Mouse (Mus musculus): Measurements from ENCODE around the gene Ndel1. TPM values are rescaled to one million over a fixed set of nuclear protein-coding genes. Genes with fewer than 3 reads are reported as not detected.

Gene Ndel1
- polyA plus RNA-seq, 1 experiment = 27.9 TPM

DNA sequence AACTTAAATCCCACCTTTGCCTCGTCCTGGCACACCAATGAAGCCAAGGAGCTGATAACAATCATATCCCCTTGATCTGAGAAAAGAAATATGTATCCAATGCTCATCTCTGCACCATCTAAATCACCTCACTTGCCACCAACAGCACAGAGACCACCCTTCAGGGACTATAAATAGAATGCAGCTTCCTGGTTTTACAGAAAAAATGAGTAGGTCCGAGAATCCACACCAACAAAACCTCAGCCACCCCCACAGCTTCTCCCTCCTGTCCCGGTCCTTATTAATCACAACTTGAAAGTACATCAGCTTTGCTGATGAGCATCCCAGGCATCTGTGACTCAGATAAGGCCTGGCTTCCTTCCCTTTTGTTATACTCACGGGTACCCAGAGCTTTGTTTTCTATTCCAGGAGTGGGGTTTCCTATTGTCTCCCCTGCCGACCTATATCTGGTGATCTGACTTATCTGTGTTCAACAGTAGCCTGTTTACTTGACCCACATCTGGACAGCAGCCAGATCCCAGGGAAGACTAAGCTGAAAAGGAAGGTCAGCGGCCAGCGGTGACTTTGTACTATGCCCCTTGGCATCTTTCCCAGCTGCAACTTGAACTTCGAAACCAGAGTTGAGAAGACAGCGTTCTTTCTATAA is 7.0 kb downstream of the Ndel1 start:
- Histone ChIP-seq H3K27me3 (ENCODE audit: control insufficient read depth, insufficient read depth, insufficient read length) (no peaks in the 10 kb centered on the region), H3K79me2 (ENCODE audit: control insufficient read depth, insufficient read depth) (no peaks in the 10 kb centered on the region), H3K4me3 (ENCODE audit: insufficient read depth, poor library complexity, severe bottlenecking) (no peak overlapping the region), H3K36me3 (ENCODE audit: control insufficient read depth, insufficient read depth) (no peaks in the 10 kb centered on the region), H3K79me3 (ENCODE audit: low read depth) (no peaks in the 10 kb centered on the region), H3ac (ENCODE audit: control insufficient read depth, insufficient read length, low read depth) (no peak overlapping the region)
- TF ChIP-seq CEBPB (IDR thresholded peaks at IDR 0.05; ENCODE audit: low read depth) (no peak), MYOD1 (IDR thresholded peaks at IDR 0.05; ENCODE audit: control insufficient read depth, insufficient read length, low read depth) (no peak), MYOG (IDR thresholded peaks at IDR 0.05; ENCODE audit: control insufficient read depth, extremely low read depth, insufficient read length) (no peak), MAX (IDR thresholded peaks at IDR 0.05) (no peak), FOSL1 (IDR thresholded peaks at IDR 0.05; ENCODE audit: insufficient read depth, low read length, poor library complexity, severe bottlenecking) (no peak), USF1 (IDR thresholded peaks at IDR 0.05; ENCODE audit: low read depth) (no peak), CTCF (IDR thresholded peaks at IDR 0.05; ENCODE audit: control insufficient read depth, insufficient read depth, insufficient read length) (no peak)

DNA sequence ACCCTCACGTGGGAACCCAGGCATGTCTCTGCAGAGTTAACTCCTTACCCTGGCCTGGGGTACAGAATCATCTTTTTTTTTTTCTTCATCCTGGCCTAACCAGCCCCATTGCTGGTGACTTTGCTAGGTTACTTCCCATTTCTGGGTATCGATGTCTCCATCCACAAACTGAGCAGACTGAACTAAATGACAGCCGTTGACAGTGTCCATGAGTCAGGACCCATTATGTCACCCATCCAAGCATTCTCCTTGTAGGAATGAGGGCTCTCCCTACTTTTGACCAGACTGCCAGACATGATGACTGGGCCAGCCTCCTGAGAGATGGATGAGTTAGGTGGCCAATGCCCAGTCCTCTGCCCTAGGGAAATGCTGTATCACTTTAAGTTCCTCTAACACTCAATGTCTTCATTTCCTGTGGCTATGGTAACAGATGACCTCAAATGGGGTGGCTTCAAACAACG is 8.0 kb downstream of the Ndel1 start:
- Histone ChIP-seq H3K79me2 (ENCODE audit: control insufficient read depth, insufficient read depth) (no peaks in the 10 kb centered on the region), H3K36me3 (ENCODE audit: control insufficient read depth, insufficient read depth) (no peaks in the 10 kb centered on the region), H3K27me3 (ENCODE audit: control insufficient read depth, insufficient read depth, insufficient read length) (no peaks in the 10 kb centered on the region), H3K4me3 (ENCODE audit: insufficient read depth, poor library complexity, severe bottlenecking) (no peak overlapping the region), H3ac (ENCODE audit: control insufficient read depth, insufficient read length, low read depth) (no peak overlapping the region), H3K79me3 (ENCODE audit: low read depth) (no peaks in the 10 kb centered on the region)
- no peak for TF ChIP-seq USF1 (IDR thresholded peaks at IDR 0.05; ENCODE audit: low read depth)
- no peak for TF ChIP-seq MYOG (IDR thresholded peaks at IDR 0.05; ENCODE audit: control insufficient read depth, extremely low read depth, insufficient read length)
- no peak for TF ChIP-seq CEBPB (IDR thresholded peaks at IDR 0.05; ENCODE audit: low read depth)

DNA sequence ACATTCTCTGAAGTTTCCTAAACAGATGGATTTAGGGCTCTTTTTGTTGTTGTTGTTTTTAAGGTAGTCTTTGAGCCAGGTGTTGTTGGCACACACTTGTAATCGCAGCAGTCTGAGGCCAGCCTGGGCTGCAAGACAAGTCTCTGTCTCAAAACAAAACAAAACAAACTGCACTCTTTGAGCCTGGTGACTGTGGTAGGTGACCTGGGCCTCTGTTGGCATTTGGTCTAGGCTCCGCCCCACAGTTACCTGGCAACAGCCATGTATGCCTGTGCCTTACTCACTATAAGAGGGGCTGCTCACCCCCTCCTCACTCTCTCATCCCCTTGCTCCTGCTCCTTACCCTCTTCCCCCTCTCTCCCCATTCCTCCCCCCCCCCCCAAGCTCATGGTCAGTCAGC is 9.4 kb downstream of the Ndel1 start:
- TF ChIP-seq MAX (IDR thresholded peaks at IDR 0.05) (no peak), FOSL1 (IDR thresholded peaks at IDR 0.05; ENCODE audit: insufficient read depth, low read length, poor library complexity, severe bottlenecking) (no peak), USF1 (IDR thresholded peaks at IDR 0.05; ENCODE audit: low read depth) (no peak)
- Histone ChIP-seq H3K4me3 (ENCODE audit: insufficient read depth, poor library complexity, severe bottlenecking) (no peak overlapping the region), H3K36me3 (ENCODE audit: control insufficient read depth, insufficient read depth) (no peaks in the 10 kb centered on the region), H3ac (ENCODE audit: control insufficient read depth, insufficient read length, low read depth) (no peak overlapping the region), H3K79me2 (ENCODE audit: control insufficient read depth, insufficient read depth) (no peaks in the 10 kb centered on the region), H3K27me3 (ENCODE audit: control insufficient read depth, insufficient read depth, insufficient read length) (no peaks in the 10 kb centered on the region), H3K79me3 (ENCODE audit: low read depth) (no peaks in the 10 kb centered on the region)

DNA sequence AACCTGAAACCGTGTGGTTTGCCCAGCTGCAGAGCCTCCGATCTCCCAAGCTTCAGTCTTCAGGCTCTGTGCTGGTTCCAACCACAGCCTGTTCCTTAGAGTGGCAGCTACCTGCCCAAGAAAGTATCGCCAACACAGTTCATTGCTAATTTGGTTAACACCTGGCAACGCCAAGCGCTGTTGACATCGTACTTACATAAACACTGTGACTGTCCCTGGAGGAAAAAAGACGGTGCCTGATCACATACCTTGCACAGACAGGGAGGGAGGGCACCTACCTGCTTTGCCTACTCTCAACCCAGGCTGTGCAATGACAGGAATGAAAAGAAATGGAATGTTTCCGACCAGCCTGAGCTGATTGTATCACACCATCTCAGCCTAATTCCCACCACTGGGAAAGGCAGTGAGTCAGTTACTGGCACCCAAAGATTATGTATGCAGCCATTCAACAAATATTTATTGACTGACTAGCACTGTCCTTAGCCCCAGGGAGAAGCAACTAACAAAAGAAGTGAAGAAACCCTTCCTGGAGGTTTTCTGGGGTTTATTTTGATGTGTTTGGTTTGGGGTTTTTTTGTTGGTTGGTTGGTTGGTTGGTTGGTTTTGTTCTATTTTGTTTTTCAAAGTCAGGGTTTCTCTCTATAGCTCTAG is 11.6 kb downstream of the Ndel1 start:
- no peak for TF ChIP-seq CTCF (IDR thresholded peaks at IDR 0.05; ENCODE audit: control insufficient read depth, insufficient read depth, insufficient read length)
- no peak for TF ChIP-seq MYOG (IDR thresholded peaks at IDR 0.05; ENCODE audit: control insufficient read depth, extremely low read depth, insufficient read length)
- no peak for TF ChIP-seq CEBPB (IDR thresholded peaks at IDR 0.05; ENCODE audit: low read depth)
- TF ChIP-seq FOSL1 (IDR thresholded peaks at IDR 0.05; ENCODE audit: insufficient read depth, low read length, poor library complexity, severe bottlenecking) = no peak
- TF ChIP-seq MYOD1 (IDR thresholded peaks at IDR 0.05; ENCODE audit: control insufficient read depth, insufficient read length, low read depth) = no peak
- Histone ChIP-seq H3K36me3 (ENCODE audit: control insufficient read depth, insufficient read depth) (no peaks in the 10 kb centered on the region), H3K79me3 (ENCODE audit: low read depth) (no peaks in the 10 kb centered on the region), H3K79me2 (ENCODE audit: control insufficient read depth, insufficient read depth) (no peaks in the 10 kb centered on the region), H3ac (ENCODE audit: control insufficient read depth, insufficient read length, low read depth) (no peak overlapping the region), H3K4me3 (ENCODE audit: insufficient read depth, poor library complexity, severe bottlenecking) (no peak overlapping the region), H3K27me3 (ENCODE audit: control insufficient read depth, insufficient read depth, insufficient read length) (no peaks in the 10 kb centered on the region)

DNA sequence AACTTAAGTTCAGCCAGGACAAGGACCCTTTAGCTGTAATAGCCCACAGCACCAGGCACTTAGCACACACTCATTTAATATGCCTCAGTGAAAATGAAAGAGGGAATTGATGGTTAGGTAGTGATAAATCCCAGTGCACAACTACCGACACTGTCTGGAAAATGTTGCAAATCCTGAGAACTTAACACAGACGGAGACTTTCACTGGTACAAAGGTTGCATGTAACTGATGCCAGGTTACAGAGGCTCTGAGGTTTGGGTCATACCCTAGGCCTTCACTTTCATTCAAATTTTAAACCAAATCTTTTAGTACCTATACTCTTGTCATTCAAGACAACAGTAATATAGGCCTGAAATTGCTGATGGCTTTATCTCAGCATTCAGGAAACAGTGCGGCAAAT is 14.3 kb downstream of the Ndel1 start:
- TF ChIP-seq CEBPB (IDR thresholded peaks at IDR 0.05; ENCODE audit: low read depth) = no peak
- no peak for TF ChIP-seq FOSL1 (IDR thresholded peaks at IDR 0.05; ENCODE audit: insufficient read depth, low read length, poor library complexity, severe bottlenecking)
- TF ChIP-seq MYOG (IDR thresholded peaks at IDR 0.05; ENCODE audit: control insufficient read depth, extremely low read depth, insufficient read length) = no peak
- TF ChIP-seq MYOD1 (IDR thresholded peaks at IDR 0.05; ENCODE audit: control insufficient read depth, insufficient read length, low read depth) = no peak
- TF ChIP-seq MAX (IDR thresholded peaks at IDR 0.05) = no peak
- TF ChIP-seq CTCF (IDR thresholded peaks at IDR 0.05; ENCODE audit: control insufficient read depth, insufficient read depth, insufficient read length) = no peak
- no peak for TF ChIP-seq USF1 (IDR thresholded peaks at IDR 0.05; ENCODE audit: low read depth)
- H3ac ChIP-seq (ENCODE audit: control insufficient read depth, insufficient read length, low read depth) = no peak overlapping the region
- no peaks in the 10 kb centered on the region for H3K36me3 ChIP-seq (ENCODE audit: control insufficient read depth, insufficient read depth)
- no peaks in the 10 kb centered on the region for H3K79me3 ChIP-seq (ENCODE audit: low read depth)
- H3K27me3 ChIP-seq (ENCODE audit: control insufficient read depth, insufficient read depth, insufficient read length) = no peaks in the 10 kb centered on the region
- H3K79me2 ChIP-seq (ENCODE audit: control insufficient read depth, insufficient read depth) = peaks cover 2% of the 10 kb centered on the region
- H3K4me3 ChIP-seq (ENCODE audit: insufficient read depth, poor library complexity, severe bottlenecking) = no peak overlapping the region

DNA sequence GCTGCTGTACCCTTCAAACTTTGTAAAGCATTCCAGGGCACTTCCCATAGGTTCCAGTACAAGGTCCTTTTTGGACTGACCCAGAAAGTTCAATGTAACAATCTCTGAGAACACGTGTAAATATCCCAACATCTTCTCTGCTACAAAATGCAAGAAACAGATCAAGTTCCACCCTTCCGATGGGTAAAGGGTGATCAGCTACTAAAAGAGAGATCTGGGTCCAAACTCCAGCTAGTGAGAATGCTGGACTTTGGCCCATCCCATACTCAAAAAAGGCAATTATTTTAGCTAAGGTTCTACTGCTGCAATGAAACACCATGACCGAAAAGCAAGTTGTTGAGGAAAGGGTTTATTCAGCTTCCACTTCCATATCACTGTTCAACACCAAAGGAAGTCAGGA is 17.0 kb downstream of the Ndel1 start:
- H3ac ChIP-seq (ENCODE audit: control insufficient read depth, insufficient read length, low read depth) = no peak overlapping the region
- no peaks in the 10 kb centered on the region for H3K27me3 ChIP-seq (ENCODE audit: control insufficient read depth, insufficient read depth, insufficient read length)
- no peaks in the 10 kb centered on the region for H3K36me3 ChIP-seq (ENCODE audit: control insufficient read depth, insufficient read depth)
- peaks cover 29% of the 10 kb centered on the region for H3K79me2 ChIP-seq (ENCODE audit: control insufficient read depth, insufficient read depth)
- peaks cover 27% of the 10 kb centered on the region for H3K79me3 ChIP-seq (ENCODE audit: low read depth)
- TF ChIP-seq CTCF (IDR thresholded peaks at IDR 0.05; ENCODE audit: control insufficient read depth, insufficient read depth, insufficient read length) = no peak
- no peak for TF ChIP-seq USF1 (IDR thresholded peaks at IDR 0.05; ENCODE audit: low read depth)
- no peak for TF ChIP-seq FOSL1 (IDR thresholded peaks at IDR 0.05; ENCODE audit: insufficient read depth, low read length, poor library complexity, severe bottlenecking)
- TF ChIP-seq MYOG (IDR thresholded peaks at IDR 0.05; ENCODE audit: control insufficient read depth, extremely low read depth, insufficient read length) = no peak
- no peak for TF ChIP-seq CEBPB (IDR thresholded peaks at IDR 0.05; ENCODE audit: low read depth)
- no peak for TF ChIP-seq MYOD1 (IDR thresholded peaks at IDR 0.05; ENCODE audit: control insufficient read depth, insufficient read length, low read depth)
- TF ChIP-seq MAX (IDR thresholded peaks at IDR 0.05) = no peak
- no peak overlapping the region for H3K4me3 ChIP-seq (ENCODE audit: insufficient read depth, poor library complexity, severe bottlenecking)

Measured in C2C12 (cell line).